10 mouse cellular contexts compared by ENCODE assay signal in the genomic region with DNA sequence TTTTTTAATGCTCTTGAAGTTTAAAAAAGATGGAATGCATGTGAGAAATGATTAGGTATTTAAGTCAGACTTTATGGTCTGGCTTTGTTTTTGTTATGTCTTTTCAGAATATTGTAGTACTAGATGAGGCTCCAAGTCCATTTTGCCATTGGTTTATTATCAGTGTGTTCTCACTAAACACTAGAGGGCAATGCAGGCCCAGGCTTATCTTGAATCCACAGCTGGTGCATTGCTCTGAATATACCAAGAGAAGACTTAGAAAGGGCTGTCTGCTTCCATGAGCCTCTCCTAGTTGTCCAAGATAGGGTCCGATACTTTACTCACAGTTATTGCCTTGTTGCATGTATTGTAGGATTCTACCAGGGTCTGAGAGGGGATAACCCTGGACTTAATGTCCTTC.
DNase-seq lines count a peak whose midpoint lies in the region; ATAC-seq and TF ChIP-seq lines count a peak whose summit lies in the region.
"Had no signal": no experiment of that assay in that cellular context is flagged by ENCODE, and none has a peak within 500 bp of the region (broad histone marks: within the 10 kb centered on the region; RNA-seq: fewer than 3 reads in every experiment).

No protein-coding gene starts in this region.

- H3K4me3 ChIP-seq in hindbrain, postnatal 0 days (ENCODE audit: low read length) = no peak overlapping the region
- no peak overlapping the region for H3K4me3 ChIP-seq in hindbrain, embryonic 10.5 days
- H3K4me3 ChIP-seq in CH12.LX (replicated peaks in 1 of 3; ENCODE audit: low read depth in 2 of 3, low read length in 2 of 3, poor library complexity in 1 of 3) = no peak overlapping the region
- H3K4me3 ChIP-seq: embryonic facial prominence, embryonic 12.5 days; limb, embryonic 15.5 days; myocyte had no signal

- peak; percentile 74 for TF ChIP-seq RAD21 in CH12.LX (IDR thresholded peaks at IDR 0.05; ENCODE audit: low read depth, low read length)

- H3K9ac ChIP-seq in hindbrain, postnatal 0 days (replicated peaks; ENCODE audit: low read length) = no peak overlapping the region
- no peak overlapping the region for H3K9ac ChIP-seq in CH12.LX (ENCODE audit: insufficient read depth, low read depth)
- H3K9ac ChIP-seq: embryonic facial prominence, embryonic 12.5 days; limb, embryonic 15.5 days had no signal

- WGBS in hindbrain, postnatal 0 days = 87% methylated on average over 1 of the region's 1 CpGs
- WGBS in hindbrain, embryonic 10.5 days = 84% methylated on average over 1 of the region's 1 CpGs

- peak; percentile 66 for DNase-seq in hindbrain, postnatal 0 days (ENCODE audit: low spot score)
- DNase-seq in hindbrain, embryonic 10.5 days (ENCODE audit: low spot score) = no peak
- DNase-seq in CH12.LX (ENCODE audit: extremely low read depth) (peak; percentile 40), adipocyte (ENCODE audit: low spot score) (peak; percentile 29)
- peak; percentile 20 for DNase-seq in left cerebral cortex, postnatal 4 days
- no peak for DNase-seq in testis, postnatal 14 days (ENCODE audit: low spot score)
- DNase-seq in urinary bladder, adult 18-20 months (ENCODE audit: low spot score in 2 of 2) = no peak

- no peaks in the 10 kb centered on the region for H3K79me2 ChIP-seq in CH12.LX (replicated peaks; ENCODE audit: control insufficient read depth, extremely low read depth, insufficient read depth, poor library complexity, severe bottlenecking)

- TF ChIP-seq EP300 in CH12.LX (IDR thresholded peaks at IDR 0.05; ENCODE audit: low read length) = no peak

- no peaks in the 10 kb centered on the region for H3K4me1 ChIP-seq in hindbrain, postnatal 0 days (ENCODE audit: insufficient read depth, low read length)
- H3K4me1 ChIP-seq in hindbrain, embryonic 10.5 days (replicated peaks) = no peaks in the 10 kb centered on the region
- no peaks in the 10 kb centered on the region for H3K4me1 ChIP-seq in CH12.LX (ENCODE audit: control insufficient read depth in 1 of 2, insufficient read depth in 2 of 2)
- H3K4me1 ChIP-seq: embryonic facial prominence, embryonic 12.5 days; limb, embryonic 15.5 days had no signal

- no peaks in the 10 kb centered on the region for H3K36me3 ChIP-seq in hindbrain, postnatal 0 days (ENCODE audit: insufficient read depth, low read length)
- no peaks in the 10 kb centered on the region for H3K36me3 ChIP-seq in hindbrain, embryonic 10.5 days
- no peaks in the 10 kb centered on the region for H3K36me3 ChIP-seq in CH12.LX (replicated peaks in 1 of 2; ENCODE audit: control insufficient read depth in 1 of 2, insufficient read depth in 1 of 2, low read length in 1 of 2)
- H3K36me3 ChIP-seq: embryonic facial prominence, embryonic 12.5 days; limb, embryonic 15.5 days had no signal

- no peak overlapping the region for H3K27ac ChIP-seq in hindbrain, postnatal 0 days
- H3K27ac ChIP-seq in hindbrain, embryonic 10.5 days = no peak overlapping the region
- H3K27ac ChIP-seq in CH12.LX (ENCODE audit: insufficient read depth, low read depth) = no peak overlapping the region
- H3K27ac ChIP-seq: embryonic facial prominence, embryonic 12.5 days; limb, embryonic 15.5 days had no signal

- dilution Hi-C loops in CH12.LX (cut with MboI; ENCODE audit: extremely low pct_ligation_motif_present, extremely low pct_unique_long_range_greater_than_20kb, low sequenced_read_pairs) = no loop called here

- in situ Hi-C loops in CH12.LX (cut with MboI; ENCODE audit: low pct_ligation_motif_present, low pct_unique_long_range_greater_than_20kb, low sequenced_read_pairs) = no loop called here

- no peaks in the 10 kb centered on the region for H3K27me3 ChIP-seq in hindbrain, postnatal 0 days (ENCODE audit: insufficient read depth, low read length)
- H3K27me3 ChIP-seq in hindbrain, embryonic 10.5 days (ENCODE audit: insufficient read depth, poor library complexity, severe bottlenecking) = no peaks in the 10 kb centered on the region
- peaks cover 1% of the 10 kb centered on the region for H3K27me3 ChIP-seq in CH12.LX (replicated peaks)
- H3K27me3 ChIP-seq: embryonic facial prominence, embryonic 12.5 days; limb, embryonic 15.5 days had no signal

- ATAC-seq in hindbrain, postnatal 0 days = no peak

- intact Hi-C loops in left cerebral cortex, postnatal 4 days (cut with DNase I) = no loop called here

- no peak for TF ChIP-seq POLR2A in CH12.LX (IDR thresholded peaks at IDR 0.05; ENCODE audit: low read depth, low read length)

- H3K9me3 ChIP-seq in hindbrain, postnatal 0 days (ENCODE audit: low read length) = no peaks in the 10 kb centered on the region
- H3K9me3 ChIP-seq in hindbrain, embryonic 10.5 days = no peaks in the 10 kb centered on the region
- no peaks in the 10 kb centered on the region for H3K9me3 ChIP-seq in CH12.LX (replicated peaks; ENCODE audit: low read length)
- H3K9me3 ChIP-seq: embryonic facial prominence, embryonic 12.5 days; limb, embryonic 15.5 days had no signal

- TF ChIP-seq CTCF in hindbrain, postnatal 0 days (IDR thresholded peaks at IDR 0.05; ENCODE audit: low read depth) = peak; percentile 61
- TF ChIP-seq CTCF in CH12.LX (conservative IDR thresholded peaks at IDR 0.05 in 1 of 2, IDR thresholded peaks at IDR 0.05 in 1 of 2; ENCODE audit: low read depth in 2 of 2, low read length in 2 of 2) = peak in 1 of 2 experiments; percentile 63; a peak in 3 of 4 replicates

- H3K4me2 ChIP-seq in hindbrain, postnatal 0 days (ENCODE audit: low read depth, low read length) = no peak overlapping the region
- no peak overlapping the region; the same call in 1 of the 2 replicates for H3K4me2 ChIP-seq in CH12.LX (ENCODE audit: insufficient read depth, low read depth, poor library complexity, severe bottlenecking)
- H3K4me2 ChIP-seq: embryonic facial prominence, embryonic 12.5 days; limb, embryonic 15.5 days had no signal

TF ChIP-seq in CH12.LX, 34 proteins besides CTCF, POLR2A, EP300 and RAD21:
- no peak for TF ChIP-seq ZNF384 (IDR thresholded peaks at IDR 0.05; ENCODE audit: low read depth, low read length)
- peak; percentile 43 for TF ChIP-seq SMC3 (IDR thresholded peaks at IDR 0.05; ENCODE audit: low read depth, low read length)

Comparison
In these comparisons a context has a peak if more than half of its experiments do, and no peak if none do; other contexts are left out.
1. DNase-seq: peak in hindbrain, postnatal 0 days (single experiment), CH12.LX (single experiment), adipocyte (single experiment) and left cerebral cortex, postnatal 4 days (single experiment); none in hindbrain, embryonic 10.5 days (single experiment), testis, postnatal 14 days (single experiment) and urinary bladder, adult 18-20 months (0 of 2).